Mouse (Mus musculus) cortical plate, adult 2 months (tissue): Measurements from ENCODE around the gene Calm4.

Experiments
- CTCF ChIP-seq: fragments of 200-500 bp; IDR thresholded peaks from 2 replicates; pipeline ENCODE4 v1.5.1; 2011; ENCODE audit warnings: mild to moderate bottlenecking, control low read depth, low read length; ENCODE audit not compliant: insufficient read depth; ENCODE audit errors: extremely low read depth
- POLR2A ChIP-seq: fragments of 200-500 bp; IDR thresholded peaks from 2 replicates; pipeline ENCODE4 v1.6.1; 2011; ENCODE audit warnings: mild to moderate bottlenecking, low read length, control low read depth; ENCODE audit not compliant: insufficient read depth; ENCODE audit errors: extremely low read depth

DNA sequence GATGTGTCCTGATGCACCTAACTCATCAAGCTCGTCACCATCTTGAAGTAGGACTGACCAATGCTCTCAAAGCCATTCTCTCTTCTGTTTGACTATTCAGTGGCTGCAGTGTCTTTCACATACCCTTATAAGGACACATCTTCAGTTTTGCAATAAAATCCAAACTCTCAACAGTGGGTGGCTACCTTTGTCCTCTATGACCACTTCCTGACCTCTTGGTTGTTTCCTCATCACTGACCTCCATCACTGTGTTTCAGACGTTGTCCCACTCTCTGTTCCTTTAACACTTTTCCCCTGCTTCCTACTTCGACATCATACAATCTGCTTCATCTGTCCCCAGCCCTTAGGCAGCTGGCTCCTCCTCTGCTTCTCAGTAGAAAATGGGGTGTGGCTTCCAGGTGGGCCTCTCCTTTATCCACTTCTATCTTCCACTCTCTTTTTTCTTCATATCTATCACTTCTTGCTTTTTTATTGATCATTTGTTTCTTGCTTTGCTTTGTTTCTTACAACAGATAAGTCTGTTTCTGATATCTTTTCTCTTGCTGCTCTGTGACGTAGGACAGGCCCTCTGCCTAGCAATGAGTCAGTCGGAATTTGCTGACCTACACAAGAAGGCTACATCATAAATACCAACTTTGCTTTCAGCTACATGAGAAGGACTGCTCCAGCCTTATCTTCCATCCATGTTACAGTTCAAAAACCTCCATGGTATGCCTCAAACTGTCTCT is 19.4 kb upstream of the Calm4 start:
- TF ChIP-seq POLR2A (no peak), CTCF (no peak)
